Mouse (Mus musculus) skeletal muscle tissue, adult 2 months (tissue): Measurements from ENCODE around the gene Sash3.
A peak's percentile ranks its signal among the peaks of the same experiment; 100 is the strongest.

ENCODE experiments used
- DNase-seq: peaks from one replicate; pipeline ENCODE4 v3.0.0-alpha.2; 2012; ENCODE audit warnings: low read depth, low spot score

The Sash3 gene

GRCm38 (mm10) chrX:48140286-48140877 is 5.9 kb upstream of the Sash3 start:
- peak; percentile 13 for DNase-seq

GRCm38 (mm10) chrX:48141481-48141880 is 4.8 kb upstream of the Sash3 start:
- DNase-seq, result no peak

- no peak for DNase-seq
Observed at GRCm38 (mm10) chrX:48143415-48144335, 2.6 kb upstream of the Sash3 start.

- no peak for DNase-seq
Observed at GRCm38 (mm10) chrX:48147226-48147625, 990 bp downstream of the Sash3 start.

- DNase-seq, result no peak
Observed at GRCm38 (mm10) chrX:48147741-48148186, 1.5 kb downstream of the Sash3 start.

GRCm38 (mm10) chrX:48152106-48152505 is 5.9 kb downstream of the Sash3 start:
- DNase-seq, result no peak

GRCm38 (mm10) chrX:48153414-48153813 is 7.2 kb downstream of the Sash3 start:
- DNase-seq, result no peak

GRCm38 (mm10) chrX:48153949-48154348 is 7.7 kb downstream of the Sash3 start:
- DNase-seq, result no peak

- DNase-seq, result no peak
Observed at GRCm38 (mm10) chrX:48155489-48155888, 9.3 kb downstream of the Sash3 start.

- no peak for DNase-seq
Observed at GRCm38 (mm10) chrX:48157396-48157795, 11.2 kb downstream of the Sash3 start.

- DNase-seq, result no peak
Observed at GRCm38 (mm10) chrX:48158229-48158919, 12.1 kb downstream of the Sash3 start.

- DNase-seq, result no peak
Observed at GRCm38 (mm10) chrX:48169892-48170291, 23.7 kb downstream of the Sash3 start.

GRCm38 (mm10) chrX:48170368-48170767 is 24.1 kb downstream of the Sash3 start:
- DNase-seq, result no peak

- DNase-seq, result no peak
Observed at GRCm38 (mm10) chrX:48181844-48182243, 35.6 kb downstream of the Sash3 start.

- DNase-seq, result no peak
Observed at GRCm38 (mm10) chrX:48184703-48185102, 38.5 kb downstream of the Sash3 start.

GRCm38 (mm10) chrX:48191261-48191660 is 45.0 kb downstream of the Sash3 start:
- no peak for DNase-seq

- no peak for DNase-seq
Observed at GRCm38 (mm10) chrX:48193235-48194152, 47.3 kb downstream of the Sash3 start.

GRCm38 (mm10) chrX:48197856-48198255 is 51.6 kb downstream of the Sash3 start:
- DNase-seq, result no peak

- no peak for DNase-seq
Observed at GRCm38 (mm10) chrX:48199026-48199425, 52.8 kb downstream of the Sash3 start.

GRCm38 (mm10) chrX:48200699-48201098 is 54.5 kb downstream of the Sash3 start:
- DNase-seq, result no peak

GRCm38 (mm10) chrX:48201973-48202372 is 55.7 kb downstream of the Sash3 start:
- no peak for DNase-seq
